Mouse (Mus musculus): ENCODE data around the gene Rps2.
"Not testable (repeated sequence)": the region's sequence is repeated elsewhere in the genome, so short reads cannot be mapped to it uniquely, and the experiment has no call there.

Gene Rps2

DNA sequence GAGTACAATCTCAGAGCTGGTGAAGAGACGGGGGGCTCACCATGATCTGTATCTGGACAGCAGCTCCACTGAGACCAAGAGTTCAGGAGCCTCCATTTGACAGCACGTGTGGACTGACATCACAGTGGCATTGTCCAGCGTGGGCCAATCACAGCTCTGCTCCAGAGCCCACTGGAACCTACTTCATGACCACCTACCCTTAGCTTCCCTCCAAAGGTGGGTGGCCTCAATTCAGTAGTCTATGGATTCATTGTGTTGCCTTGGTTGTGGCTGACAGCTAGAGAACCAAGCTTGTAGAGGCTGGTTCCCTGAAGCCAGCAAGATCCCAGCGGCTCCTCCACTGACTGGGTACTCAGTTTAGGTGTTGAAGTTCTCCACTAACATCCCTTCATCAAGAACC, at the start of gene Rps2, which contains the start of gene Rnf151:
Gene Rps2, plus strand, starts transcription at position 174 of the 400 bp plus-strand sequence.
Gene Rnf151, minus strand, starts transcription at position 121 of the 400 bp plus-strand sequence.
- DNase-seq = peak; percentile 89

DNA sequence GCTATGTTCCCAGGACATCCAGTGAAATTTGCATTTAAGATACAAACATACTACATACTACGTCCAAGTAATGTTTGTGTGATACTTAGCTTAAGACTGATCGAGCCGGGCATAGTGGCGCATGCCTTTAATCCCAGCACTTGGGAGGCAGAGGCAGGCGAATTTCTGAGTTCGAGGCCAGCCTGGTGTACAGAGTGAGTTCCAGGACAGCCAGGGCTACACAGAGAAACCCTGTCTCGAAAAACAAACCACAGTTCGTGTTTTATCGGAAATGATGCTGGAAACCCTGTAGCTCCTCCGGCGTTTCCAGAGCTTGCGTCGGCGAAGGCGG, 48.7 kb upstream of the Rps2 start:
- not testable (repeated sequence) for DNase-seq

DNA sequence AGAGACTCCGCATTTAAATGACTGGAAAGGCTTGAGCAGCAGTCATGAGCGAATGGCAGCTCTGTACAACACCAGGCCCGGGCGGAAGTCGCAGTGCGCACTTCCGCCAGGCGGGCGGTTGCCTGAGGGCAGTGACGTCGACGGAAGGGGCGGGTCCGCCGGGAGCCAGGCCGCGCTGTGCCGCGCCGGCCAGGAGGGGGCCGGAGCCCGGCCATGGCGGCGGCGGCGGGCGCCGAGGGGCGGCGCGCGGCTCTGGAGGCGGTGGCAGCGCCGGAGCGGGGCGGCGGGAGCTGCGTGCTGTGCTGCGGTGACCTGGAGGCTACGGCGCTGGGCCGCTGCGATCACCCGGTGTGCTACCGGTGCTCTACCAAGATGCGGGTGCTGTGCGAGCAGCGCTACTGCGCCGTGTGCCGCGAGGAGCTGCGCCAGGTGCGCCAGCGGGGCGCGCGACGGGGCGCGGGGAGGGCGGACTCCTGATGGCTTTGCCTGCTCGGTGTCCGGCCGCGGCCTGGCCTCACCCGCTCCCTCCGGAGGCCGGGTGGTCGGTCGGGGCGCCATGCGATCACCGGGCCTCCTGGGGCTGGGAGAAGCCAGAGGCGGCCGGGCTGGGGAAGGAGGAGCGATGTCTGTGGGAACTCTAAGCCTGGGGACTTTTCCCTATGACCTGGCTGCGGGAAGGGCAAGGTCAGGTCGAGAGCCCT, 48.2 kb upstream of the Rps2 start, which contains the start of gene Zfp598:
Gene Zfp598, plus strand, starts transcription at position 143 of the 701 bp plus-strand sequence.
- peak; percentile 99 for DNase-seq

DNA sequence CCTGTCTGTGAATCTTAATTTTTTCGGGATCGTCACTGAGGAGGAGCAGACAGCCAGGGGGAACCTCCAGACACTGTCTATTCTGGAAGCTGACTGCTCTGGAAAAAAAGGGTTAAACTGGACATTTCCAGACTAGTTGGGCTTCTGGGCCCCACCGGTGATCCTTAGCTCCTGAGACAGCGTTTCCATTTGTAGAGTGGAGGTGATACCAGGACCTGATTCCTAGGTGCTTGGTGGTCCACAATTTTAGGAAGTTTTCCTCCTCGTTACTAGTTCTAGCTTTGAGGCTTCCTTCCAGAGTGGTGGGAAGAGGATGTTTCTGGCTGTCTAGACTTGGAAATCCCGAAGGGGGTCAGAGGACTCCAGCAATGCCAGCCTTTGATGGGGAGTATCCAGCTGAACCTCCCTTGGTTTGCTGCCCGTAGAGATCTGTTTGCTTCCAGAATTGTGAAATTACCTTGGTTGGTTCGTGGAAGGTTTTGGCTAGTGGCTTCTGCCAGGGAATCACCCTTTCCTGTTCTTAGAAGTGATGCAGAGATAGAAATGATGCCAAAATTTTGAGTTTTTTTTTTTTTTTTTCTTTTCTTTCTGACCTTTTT, 47.6 kb upstream of the Rps2 start:
- peak; percentile 82 for DNase-seq

DNA sequence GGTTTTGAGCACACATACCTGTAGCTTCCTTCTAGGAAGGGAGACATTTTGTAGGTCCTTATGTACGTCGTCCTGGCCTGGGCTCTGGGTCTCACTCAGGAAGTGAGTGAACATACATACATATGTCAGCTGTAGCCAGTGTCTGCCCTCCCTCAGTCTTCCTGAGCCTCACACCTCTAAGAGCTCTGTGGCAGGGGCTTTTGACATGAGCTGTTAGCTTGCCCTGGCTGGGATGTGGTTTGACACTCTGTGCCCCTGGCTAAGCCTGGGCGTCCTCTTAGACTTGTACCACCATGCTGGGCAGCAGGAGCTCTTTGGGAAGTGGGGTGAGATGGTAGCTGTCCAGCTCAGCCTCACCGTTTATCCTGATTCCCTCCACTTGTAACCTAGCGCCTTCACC, 46.6 kb upstream of the Rps2 start:
- peak; percentile 91 for DNase-seq

DNA sequence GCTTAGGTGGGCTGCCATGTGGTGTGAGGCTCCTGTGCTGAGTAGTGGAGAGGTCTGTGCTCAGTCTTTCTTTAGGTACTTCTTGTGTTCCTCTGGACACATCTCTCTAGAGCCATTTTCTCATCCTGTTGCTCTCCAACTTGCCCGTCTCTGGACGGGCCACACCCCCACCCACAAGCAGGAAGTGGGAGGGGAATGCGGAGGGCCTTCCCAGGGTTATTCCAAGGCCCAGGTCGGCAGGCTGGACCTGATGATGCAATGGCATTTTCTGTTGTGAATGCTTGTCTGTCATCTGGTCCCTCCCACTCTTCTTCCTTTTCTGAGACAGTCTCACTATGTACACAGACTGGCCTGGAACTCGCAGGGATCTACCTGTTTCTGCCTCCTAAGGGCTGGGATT, 45.8 kb upstream of the Rps2 start:
- DNase-seq = peak; percentile 98

DNA sequence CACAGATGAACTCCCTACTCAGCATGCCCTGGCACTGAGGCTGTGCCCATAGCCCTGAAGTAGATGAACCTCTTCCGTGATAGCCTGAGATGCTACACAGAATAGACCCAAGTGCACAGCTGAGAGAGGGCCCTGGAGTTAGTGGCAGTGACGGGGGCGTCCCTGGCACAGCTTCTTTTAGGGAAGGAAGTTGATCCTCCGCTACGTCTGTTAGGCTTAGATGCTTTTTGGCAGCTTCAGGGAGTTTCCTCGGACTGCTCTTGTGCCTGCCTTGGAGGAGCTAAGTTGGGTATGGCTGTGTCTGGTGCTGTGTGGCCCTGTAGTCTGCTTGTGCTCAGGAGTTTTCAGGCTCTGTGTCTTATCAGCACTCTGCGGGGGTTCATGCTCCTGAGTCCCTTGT, 43.6 kb upstream of the Rps2 start:
- DNase-seq = peak; percentile 88

DNA sequence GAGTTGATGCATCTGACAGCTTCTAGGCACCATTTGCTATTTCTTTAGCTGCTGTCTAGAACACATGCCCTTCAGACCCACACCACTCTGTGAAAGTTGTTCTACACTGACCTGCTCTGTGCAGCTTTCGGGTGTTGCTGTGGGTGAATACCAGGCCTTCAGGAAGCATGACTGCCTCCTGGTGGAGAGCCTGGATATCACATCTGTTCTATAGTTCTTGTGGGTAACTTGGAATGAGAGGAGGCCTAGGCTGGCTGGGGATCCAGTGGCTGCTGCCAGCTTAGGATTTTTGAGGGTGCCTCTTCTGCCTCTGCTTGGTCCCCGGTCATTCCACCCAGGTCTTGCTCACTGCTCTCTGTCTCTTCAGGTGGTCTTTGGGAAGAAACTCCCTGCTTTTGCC, 41.7 kb upstream of the Rps2 start:
- peak; percentile 94 for DNase-seq

DNA sequence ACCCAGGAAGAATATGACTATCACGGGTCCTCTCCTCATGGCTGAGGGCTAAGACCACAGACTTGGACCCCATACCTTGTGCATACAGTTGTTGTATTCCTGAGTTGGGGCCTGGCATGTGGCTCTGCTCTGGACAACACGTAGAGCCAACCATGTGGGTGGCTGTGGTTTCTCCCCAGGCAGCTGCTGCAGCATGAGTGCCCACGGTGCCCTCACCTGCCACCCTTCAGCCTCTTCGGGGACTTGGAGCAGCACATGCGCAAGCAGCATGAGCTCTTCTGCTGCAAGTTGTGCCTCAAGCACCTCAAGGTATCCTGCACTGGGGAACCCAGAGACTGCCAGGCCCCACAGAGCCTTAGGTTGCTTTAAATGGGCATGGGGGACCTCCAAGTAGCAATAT, 41.0 kb upstream of the Rps2 start:
- DNase-seq = peak; percentile 86

DNA sequence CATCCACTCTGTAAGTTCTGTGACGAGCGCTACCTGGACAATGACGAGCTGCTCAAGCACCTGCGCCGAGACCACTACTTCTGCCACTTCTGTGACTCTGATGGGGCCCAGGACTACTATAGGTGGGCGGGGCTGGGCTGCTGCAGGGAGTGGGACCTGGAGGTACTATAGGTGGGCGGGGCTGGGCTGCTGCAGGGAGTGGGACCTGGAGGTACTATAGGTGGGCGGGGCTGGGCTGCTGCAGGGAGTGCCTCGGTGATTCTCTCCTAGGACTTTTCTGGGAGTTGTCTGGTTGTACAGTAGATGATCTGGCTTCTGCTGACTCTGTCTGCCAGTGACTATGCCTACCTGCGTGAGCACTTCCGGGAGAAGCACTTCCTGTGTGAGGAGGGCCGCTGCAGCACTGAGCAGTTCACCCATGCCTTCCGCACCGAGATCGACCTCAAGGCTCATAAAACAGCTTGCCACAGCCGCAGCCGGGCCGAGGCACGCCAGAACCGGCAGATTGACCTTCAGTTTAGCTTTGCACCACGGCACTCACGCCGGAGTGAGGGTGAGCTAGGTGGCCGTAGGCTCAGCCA, 40.3 kb upstream of the Rps2 start:
- peak; percentile 88 for DNase-seq

DNA sequence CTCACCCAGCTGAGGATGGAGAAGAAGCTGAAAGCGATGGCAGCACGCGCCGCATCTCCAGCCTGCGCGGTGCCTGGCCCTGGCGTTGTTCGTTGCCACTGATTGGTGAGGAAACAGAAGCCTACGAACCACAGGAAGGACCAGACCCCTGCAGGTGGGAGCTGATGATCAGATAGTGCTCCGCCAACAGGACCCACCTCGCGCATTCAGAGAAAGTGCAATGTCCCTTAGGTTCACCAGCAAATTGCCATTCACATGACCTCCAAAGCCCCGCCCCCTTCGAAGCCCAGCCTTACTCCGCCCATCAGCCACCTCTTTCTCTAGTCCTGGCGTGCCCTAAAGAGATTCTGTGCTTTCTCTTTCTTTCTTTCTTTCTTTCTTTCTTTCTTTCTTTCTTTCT, 31.4 kb upstream of the Rps2 start:
- DNase-seq = peak; percentile 92

DNA sequence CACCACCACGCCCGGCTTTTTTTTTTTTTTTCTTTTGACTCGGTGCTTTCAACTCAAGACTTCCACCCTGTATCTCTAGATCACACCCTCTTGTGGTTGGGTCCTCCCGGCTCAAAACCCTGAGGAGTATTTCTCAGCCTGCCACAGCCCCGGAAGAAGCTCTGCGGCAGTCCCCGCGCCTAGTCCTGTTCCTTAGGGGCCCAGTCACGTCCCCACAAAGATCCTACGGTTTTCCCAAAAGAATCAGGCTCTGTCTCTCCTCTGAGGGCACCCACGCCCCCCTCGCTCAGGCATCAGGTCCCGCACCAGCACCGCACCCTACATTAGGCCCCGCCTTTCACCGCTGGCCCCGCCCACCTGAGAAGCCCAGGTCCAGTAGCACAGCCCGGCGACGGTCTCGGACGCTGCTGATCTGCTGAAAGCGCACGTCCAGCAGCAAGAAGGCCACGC, 30.7 kb upstream of the Rps2 start:
- DNase-seq = peak; percentile 96

DNA sequence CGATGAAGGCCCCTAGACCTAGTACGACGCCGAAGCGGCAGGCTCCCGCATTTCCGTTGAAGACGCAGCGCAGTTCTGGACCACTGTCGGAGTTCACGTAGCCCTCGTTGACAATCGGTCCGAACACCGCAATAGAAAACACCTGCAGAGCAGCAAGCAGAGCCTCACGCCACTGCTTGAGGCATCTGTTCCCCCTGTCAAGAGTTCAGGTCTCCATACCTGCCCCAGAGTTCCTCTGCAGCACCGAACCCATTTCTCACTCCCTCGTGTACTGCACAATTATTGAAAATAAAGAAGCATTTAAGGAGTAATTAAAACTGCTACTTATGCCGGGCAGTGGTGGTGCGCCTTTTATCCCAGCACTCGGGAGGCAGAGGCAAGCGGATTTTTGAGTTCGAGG, 30.3 kb upstream of the Rps2 start:
- peak; percentile 79 for DNase-seq

DNA sequence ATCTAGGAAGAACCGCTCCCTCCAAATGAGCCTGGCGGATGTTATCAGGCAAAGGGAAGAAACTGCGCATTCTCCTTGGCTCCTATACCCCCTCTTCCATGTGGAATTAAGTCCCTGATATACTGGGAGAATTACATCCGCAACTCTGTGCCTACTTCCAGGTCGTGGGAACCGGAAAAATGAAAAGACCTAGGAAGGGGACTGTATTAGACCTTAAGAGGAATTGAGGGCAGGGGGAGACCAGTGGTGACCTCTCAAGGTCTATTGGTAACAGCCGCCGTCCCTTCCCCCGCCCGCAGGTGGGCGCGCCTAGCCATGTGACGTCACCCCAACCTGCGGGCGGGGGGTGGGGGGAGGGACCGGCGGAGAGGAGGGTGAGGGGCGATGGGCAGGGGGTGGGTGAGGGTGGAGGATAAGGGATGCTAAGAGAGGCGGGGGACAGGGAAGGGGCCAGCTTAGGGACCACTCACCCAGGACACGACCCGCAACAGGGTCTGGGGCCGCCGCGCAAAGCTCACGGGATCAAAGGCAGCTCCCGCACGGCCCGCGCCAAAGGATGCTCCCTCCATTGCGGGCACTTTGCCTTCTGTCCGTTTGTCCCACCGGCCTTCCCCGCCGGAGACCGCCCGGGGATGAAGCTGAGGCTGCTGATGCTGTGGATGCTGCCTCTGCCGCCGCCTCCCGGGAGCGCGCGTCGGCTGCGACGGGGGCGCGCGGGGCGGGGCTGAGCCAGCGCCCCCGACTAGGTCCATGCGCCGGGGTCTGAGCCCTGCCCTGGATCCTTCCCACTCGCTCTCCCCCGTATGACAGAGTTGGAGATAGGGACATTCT, 28.4 kb upstream of the Rps2 start, which contains the start of gene Syngr3:
Gene Syngr3, minus strand, starts transcription at position 705 of the 831 bp plus-strand sequence.
- peak; percentile 87 for DNase-seq

DNA sequence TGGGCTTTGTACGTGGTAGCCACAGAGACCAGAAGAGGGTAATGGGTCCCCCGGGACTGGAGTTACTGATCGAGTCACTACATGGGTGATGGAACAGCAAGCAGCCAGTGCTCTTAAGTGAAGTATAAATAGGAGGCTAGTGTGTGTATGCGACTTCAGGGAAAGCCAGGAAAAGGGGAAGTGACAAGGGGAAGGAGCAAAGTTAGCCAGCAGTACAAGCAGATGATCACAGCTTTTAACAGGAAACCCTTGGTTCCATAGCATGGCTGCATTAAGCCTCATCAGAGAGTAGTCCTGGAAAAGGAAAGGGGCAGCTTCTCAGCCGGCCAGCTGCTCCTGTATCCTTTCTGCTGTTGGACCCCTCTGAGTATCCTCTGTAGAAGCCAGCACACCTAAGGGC, 25.5 kb upstream of the Rps2 start:
- peak; percentile 87 for DNase-seq

DNA sequence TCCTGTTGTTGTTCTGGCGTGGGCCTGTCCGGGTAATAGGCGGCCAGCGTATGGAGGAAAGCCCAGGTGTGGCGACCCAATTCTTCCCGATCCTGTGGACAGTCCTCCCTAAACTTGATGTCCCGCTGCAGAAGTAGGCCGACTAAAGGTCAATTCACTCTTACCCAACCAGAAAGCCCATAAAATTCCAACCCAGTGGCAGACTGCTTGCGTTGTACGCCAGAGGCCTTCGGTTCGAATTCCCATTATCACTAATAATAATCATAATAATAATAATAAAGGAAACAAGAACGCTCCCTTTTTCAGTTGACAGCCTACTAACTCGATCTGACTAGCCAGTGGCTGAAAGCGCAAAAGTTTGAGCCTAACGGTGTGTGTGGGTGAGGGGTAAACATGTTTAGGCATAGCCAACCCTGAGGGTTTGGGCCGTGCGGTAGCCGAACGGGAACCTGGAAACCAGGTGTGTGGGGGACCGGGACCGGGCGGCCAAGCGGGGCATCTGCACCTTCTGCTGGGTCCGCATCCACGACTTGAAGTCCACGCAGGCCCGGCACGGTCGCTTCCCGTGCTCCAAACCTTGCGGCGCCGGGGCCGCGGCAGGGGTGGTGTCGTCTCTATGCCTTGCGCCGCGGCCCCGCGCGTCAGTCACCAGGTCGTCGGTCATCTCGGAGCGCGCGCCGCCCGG, 22.4 kb upstream of the Rps2 start:
- DNase-seq = no peak

DNA sequence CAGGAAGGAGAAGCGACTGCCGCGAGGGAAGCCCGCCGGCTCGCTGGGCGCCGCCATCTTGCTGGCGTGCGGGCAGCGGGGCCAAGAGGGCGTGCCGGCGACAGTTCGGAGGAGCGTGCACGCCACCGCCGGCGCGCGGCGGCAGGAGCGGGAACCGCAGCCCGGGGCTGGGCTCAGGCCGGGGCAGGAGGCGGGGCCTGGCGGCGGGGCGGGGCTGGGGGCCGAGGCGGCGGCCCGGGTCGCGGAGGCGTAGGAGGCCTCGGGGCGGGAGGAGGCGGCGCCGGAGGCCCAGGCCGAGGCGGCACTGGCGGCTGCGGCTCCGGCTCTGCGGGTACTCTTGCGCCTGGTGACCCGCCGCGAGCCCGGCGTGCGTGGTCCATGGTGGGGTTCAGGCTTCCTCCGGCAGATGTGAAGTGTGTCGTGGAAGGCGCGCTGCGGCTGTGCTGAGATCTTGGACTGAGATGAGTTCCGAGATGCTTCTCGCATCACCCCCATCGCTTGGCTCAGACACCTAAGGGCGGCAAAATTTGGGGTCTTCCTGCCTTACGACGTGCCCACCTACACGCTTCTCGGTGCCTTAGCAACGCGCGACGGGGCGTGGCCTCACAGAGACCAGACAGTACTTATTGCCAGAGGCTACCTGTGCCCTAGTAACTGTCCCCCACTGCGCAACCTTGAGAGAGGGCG, 21.8 kb upstream of the Rps2 start, which contains the start of the genes Gfer and Noxo1:
Gene Gfer, minus strand, starts transcription at position 146 of the 687 bp plus-strand sequence.
Gene Noxo1, plus strand, starts transcription at position 224 of the 687 bp plus-strand sequence.
- peak; percentile 99 for DNase-seq

DNA sequence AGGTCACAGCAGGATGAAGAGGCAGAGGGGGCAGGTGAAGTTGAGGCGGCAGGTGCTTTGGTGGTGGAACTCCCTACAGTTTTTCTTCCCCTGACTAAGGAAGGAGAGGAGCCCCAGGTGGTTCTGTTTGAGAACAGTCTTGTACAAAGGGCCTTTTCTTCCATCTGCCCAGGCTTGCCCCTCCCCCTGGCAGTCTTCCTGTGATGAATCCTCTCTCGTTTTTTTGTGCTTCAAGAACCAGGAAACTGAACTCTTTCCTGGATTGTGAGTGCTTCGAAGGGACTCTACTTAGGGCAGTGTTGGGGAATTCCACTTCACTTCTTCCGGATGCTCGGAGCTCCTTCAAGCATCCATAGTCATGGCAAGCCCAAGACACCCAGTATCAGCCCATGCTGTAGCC, 19.9 kb upstream of the Rps2 start:
- DNase-seq = peak; percentile 89

DNA sequence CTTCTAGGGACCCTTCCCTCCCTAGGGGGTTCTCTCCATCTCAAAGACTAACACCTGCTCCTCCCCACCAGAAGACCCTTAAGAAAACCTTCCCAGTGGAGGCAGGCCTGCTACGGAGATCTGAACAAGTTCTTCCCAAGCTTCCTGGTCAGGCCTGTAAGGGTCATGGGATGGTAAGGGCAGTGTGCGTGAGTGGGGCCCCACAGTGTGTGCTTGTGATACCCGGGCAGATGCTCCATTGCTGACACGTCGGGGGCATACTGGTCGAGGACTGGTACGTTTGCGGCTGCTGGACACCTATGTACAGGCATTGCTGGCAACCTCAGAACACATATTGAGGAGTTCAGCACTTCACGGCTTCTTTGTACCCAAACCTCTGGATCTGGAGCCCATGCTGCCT, 19.2 kb upstream of the Rps2 start:
- DNase-seq = peak; percentile 90

DNA sequence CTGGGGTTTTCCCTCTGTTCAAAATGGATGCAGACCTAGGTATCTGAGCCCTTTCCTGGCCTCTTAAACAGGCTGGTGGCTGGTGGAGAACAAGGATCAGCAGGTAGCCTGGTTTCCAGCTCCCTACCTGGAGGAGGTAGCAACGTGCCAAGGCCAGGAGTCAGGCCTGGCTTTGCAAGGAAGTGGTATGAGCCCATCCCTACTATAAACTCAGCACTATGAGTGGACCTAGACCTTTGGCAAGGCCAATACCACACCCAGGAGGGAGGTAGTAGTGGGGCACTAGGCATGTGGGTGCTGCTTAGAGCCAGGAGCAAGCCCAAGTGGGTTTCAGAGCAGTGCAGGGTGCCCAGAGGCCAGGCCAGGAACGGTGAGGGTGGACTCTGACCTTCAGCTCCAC, 18.4 kb upstream of the Rps2 start:
- peak; percentile 81 for DNase-seq

DNA sequence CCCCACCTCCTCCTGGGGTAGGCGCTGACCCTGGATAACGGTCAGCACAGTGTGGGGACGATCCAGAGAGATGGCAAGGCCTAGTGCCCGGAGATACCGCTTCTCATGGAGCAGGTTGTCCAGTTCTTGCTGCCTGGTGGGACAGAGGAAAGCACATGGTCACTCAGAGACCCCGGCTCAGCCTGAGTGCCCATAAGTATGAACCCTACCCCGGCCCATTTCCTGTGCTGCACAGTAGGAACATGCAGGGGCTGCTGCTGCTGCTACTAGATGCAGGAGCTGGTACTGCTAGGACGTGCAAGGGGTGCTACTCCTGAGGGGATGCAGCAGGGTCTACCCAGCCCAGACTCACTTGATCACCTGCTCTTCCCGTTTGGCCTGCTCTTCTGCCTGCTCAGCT, 16.7 kb upstream of the Rps2 start:
- peak; percentile 91 for DNase-seq

DNA sequence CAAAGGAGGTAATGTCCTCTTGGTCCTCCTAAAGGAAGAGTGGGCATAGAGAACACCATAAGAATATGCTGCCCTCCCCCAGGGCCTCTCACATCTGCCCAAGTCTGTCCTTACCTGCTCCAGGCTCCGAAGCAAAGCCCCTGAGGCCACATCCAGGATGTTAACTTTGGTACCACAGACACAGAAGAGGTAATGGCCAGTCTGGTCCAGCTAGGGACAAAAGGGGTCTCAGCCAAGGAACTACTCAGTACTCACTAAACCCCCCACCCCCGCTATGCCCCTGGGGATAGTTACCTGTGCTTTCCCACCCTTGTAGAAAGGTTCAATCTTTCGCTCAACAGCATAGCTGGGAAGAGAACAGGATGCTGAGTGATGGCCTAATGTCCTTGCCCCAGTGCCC, 12.1 kb upstream of the Rps2 start:
- DNase-seq = peak; percentile 92

Measured in heart, adult 11 months (tissue).